Mouse (Mus musculus) duodenum, adult 2 months (tissue): ENCODE results near the gene Kmt2b. TPM values are rescaled to one million over a fixed set of nuclear protein-coding genes. Genes with fewer than 3 reads are reported as not detected.

ENCODE experiments used
- polyA plus RNA-seq: library from polyadenylated mRNA; depleted of rRNA; stranded (reverse); fragments of >200 nt; gene quantifications from 2 replicates; pipeline ENCODE4 v1.2.3, GENCODE M21; 2012; ENCODE audit warnings: low replicate concordance; rRNA removed

The Kmt2b gene
- polyA plus RNA-seq = 31.9 and 38.5 TPM in 2 replicates

GRCm38 (mm10) chr7:30588676-30589434, at the start of gene Kmt2b:
TSS of gene Kmt2b (minus strand) at chr7:30588726.

DNA sequence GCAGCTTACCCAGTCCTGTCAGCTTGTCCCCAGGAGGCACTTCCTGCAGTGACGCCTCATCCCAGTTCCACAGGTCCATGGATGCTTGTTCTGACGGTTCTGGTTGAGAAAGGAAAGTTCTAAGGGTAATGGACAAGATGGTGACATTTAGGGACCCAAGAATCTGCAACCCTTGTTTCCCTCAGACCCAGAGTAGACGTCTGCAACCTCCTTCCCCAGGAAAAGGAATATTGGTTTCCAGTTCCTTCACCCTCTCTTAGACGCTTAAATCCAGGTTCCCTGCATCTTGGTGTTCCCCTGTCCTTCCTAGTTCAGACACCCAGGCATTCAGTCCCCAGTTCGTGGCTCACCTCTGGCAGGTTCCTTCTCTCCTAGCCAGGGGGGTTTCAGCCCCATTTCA, 47.2 kb upstream of the Kmt2b start, which contains the start of gene Etv2:
Gene Etv2, minus strand, starts transcription at position 101 of the 400 bp plus-strand sequence.

DNA sequence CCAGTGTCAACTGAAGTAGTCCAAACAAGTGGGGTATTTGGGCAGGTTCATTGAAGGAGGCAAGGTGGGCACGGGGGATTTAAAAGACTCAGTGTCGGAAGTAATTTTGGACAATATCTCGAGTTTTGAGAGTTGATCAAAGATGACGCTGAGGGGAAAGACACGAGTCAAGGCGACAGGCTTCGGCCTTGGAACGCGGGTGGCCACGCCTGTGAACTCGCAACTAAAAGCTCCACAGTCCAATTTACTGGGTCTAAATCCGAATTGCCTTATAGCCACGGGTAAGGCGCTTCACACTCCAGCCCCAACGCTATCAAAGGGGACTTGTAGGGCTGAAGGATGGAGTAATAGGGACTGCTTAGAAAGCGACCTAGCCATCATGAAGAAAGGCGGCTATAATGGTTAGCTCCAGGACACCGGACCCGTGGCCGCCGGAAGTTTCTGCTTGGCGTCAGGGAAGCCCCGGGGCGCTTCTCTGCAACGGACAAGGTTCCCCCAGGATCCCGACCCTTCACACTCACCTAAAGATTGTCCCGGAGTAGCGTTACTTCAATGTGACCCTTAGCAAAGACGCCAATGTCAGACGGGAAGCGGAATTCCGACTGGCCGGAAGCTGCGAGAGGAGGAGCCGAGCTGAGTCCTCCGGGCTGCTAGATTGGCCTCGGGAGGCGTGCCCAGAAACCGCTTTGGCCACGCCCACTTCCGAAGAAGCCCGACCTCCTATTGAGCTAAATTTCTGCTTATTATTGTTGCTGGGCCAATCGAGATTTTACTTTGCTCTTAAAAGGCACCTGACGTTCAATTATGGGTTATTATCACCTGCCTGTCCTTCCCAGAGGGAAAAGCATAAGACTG, 37.2 kb upstream of the Kmt2b start, which contains the start of gene Cox6b1:
Gene Cox6b1, minus strand, starts transcription at position 622 of the 855 bp plus-strand sequence.

GRCm38 (mm10) chr7:30612654-30613402, 24.3 kb upstream of the Kmt2b start, which contains the start of gene Upk1a:
TSS of gene Upk1a (minus strand) at chr7:30612847.

GRCm38 (mm10) chr7:30598786-30599185, 10.3 kb upstream of the Kmt2b start, which contains the start of gene Zbtb32:
TSS of gene Zbtb32 (minus strand) at chr7:30598909.

DNA sequence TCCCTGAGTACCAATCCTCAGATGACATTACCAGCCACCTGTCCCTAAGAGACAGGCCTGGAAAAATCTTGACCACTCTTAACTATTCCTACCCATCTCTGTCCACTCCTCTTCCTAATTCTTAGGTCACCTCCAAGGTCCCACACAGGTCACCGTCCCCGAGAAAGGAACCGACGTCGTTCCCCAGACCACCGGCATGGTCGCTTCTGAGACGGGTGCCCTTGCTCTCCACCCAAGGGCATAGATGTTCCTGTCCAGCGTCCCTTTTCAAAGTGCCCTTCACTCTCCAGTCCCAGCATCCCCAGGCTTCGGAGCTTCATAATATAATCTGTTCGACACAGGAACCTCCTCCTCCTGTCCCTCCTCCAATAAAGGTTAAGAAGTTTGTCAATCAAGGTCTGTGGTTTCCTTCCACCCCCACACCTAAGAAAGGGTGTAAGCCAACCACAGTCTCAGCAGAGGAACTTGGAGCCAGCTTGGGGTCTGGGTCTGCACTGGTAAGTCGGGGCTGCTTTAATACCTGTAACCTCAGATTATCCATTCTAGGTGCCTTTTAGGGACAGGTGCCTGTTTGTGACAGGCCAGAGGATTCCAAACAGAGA, 23.5 kb downstream of the Kmt2b start, which contains the start of gene Igflr1:
Gene Igflr1, plus strand, starts transcription at position 458 of the 602 bp plus-strand sequence.

GRCm38 (mm10) chr7:30563117-30563905, 25.2 kb downstream of the Kmt2b start, which contains the start of the genes U2af1l4, Gm49396 and Psenen:
TSS of gene U2af1l4 (plus strand) at chr7:30563301.
TSS of gene Gm49396 (plus strand) at chr7:30563344.
TSS of gene Psenen (minus strand) at chr7:30563627.

DNA sequence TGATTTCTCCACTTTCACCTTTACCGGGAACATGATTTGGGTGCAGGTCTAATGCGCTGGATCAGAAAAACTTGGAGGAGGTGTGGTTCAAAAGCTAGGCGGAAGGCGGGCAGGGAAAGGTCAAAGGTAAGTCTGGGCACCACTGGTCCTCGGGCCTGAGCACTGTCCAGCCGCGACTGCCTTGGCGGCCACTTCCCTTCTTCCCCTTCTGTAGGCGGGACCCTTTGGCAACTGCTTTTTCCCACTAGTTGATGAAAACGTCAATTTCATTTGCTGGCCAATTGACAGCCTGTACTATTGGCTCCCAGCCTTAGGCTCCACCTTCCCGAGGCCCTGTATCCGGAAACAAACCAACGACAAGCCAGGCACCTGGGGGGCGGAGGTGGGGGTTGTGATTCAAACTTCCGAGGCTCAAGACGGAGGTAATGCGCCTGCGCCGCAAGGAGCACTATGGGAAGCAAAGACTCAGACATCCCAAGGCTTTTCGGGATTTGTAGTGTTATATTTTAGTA, 29.0 kb downstream of the Kmt2b start, which contains the start of gene Lin37:
Gene Lin37, minus strand, starts transcription at position 396 of the 512 bp plus-strand sequence.

GRCm38 (mm10) chr7:30552102-30553020, 36.2 kb downstream of the Kmt2b start, which contains the start of the genes Hspb6 and Proser3:
TSS of gene Hspb6 (plus strand) at chr7:30552178.
TSS of gene Proser3 (minus strand) at chr7:30552299.

DNA sequence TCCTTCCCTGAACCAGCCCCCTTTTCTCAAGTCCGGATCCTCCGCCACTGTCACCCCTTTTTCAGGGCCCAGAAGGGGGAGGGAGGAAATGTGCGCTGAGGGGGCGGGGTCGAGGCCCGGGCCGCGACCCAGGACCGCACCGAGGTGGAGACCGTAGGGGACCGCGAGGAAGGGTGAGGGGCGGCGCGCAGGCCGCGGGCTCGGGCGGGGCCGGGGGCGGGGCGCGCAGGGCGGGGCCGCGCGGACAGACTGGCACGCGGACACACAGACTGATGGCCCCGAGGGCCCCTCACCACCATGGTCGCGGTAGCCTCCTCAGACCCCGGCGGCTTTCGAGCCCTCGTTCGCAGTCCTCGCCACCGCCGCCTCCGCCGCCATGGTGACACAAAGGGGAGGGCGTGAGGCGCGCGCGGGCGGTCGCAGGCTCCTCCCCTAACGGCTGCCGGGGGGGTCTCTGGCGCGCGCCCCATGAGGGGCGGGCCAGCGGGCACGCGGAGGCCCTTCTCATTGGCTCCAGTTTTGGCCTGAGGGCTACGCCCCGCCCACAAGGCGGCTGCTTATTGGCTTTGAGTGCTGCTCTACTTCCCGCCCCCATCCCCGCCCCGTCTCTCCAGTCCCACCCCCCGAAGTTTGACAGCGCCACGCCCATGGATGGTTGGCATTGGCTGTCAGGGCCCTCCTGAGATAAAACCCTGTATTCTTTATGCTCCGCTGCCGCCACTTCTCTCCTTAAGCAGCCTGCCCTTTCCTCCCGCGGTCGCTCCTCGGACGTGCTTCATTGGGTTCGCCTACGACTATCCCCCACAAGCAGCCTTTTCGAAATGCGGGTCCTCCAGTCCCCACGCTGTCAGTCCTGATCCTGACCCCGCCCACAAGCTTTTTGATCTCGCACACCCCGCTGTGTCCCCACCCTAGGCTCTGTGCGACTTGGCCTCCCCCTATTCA, 53.6 kb downstream of the Kmt2b start, which contains the start of gene Arhgap33:
Gene Arhgap33, minus strand, starts transcription at position 428 of the 945 bp plus-strand sequence.

Other genes starting within 250 kb of the Kmt2b start
- 27.9 and 30.8 TPM in 2 replicates for gene Lrfn3, start 226.0 kb downstream of the Kmt2b start, polyA plus RNA-seq
- gene Tyrobp, start 175.0 kb downstream of the Kmt2b start, polyA plus RNA-seq = 49.1 and 124 TPM in 2 replicates
- gene Hcst, start 168.9 kb downstream of the Kmt2b start, polyA plus RNA-seq = 11.5 and 53.7 TPM in 2 replicates
- gene Nfkbid, start 167.0 kb downstream of the Kmt2b start, polyA plus RNA-seq = 5.3 and 8.6 TPM in 2 replicates
- 24.5 and 168 TPM in 2 replicates for gene Aplp1, start 143.2 kb downstream of the Kmt2b start, polyA plus RNA-seq
- gene Kirrel2, start 131.0 kb downstream of the Kmt2b start, polyA plus RNA-seq = 0.39 TPM in 1 of 2 replicates, not detected in the other
- gene Nphs1, start 130.4 kb downstream of the Kmt2b start, polyA plus RNA-seq = 2.5 TPM in 1 of 2 replicates, not detected in the other
- gene Prodh2, start 95.1 kb downstream of the Kmt2b start, polyA plus RNA-seq = 2.3 and 37.6 TPM in 2 replicates
- gene Arhgap33, start 53.7 kb downstream of the Kmt2b start, polyA plus RNA-seq = 10.8 and 15.1 TPM in 2 replicates
- gene Hspb6, start 36.5 kb downstream of the Kmt2b start, polyA plus RNA-seq = 56.3 and 114 TPM in 2 replicates
- gene Proser3, start 36.4 kb downstream of the Kmt2b start, polyA plus RNA-seq = 3.6 and 5.5 TPM in 2 replicates
- gene Lin37, start 28.9 kb downstream of the Kmt2b start, polyA plus RNA-seq = 28.6 and 40.9 TPM in 2 replicates
- 56.6 and 64.2 TPM in 2 replicates for gene U2af1l4, start 25.4 kb downstream of the Kmt2b start, polyA plus RNA-seq
- 0.55 and 1.2 TPM in 2 replicates for gene Gm49396, start 25.4 kb downstream of the Kmt2b start, polyA plus RNA-seq
- 105 and 155 TPM in 2 replicates for gene Psenen, start 25.1 kb downstream of the Kmt2b start, polyA plus RNA-seq
- 12.6 and 14.4 TPM in 2 replicates for gene Igflr1, start 23.3 kb downstream of the Kmt2b start, polyA plus RNA-seq
- 2.3 and 3.2 TPM in 2 replicates for gene Zbtb32, start 10.2 kb upstream of the Kmt2b start, polyA plus RNA-seq
- gene Upk1a, start 24.1 kb upstream of the Kmt2b start, polyA plus RNA-seq = 1.1 and 3.8 TPM in 2 replicates
- gene Cox6b1, start 37.4 kb upstream of the Kmt2b start, polyA plus RNA-seq = 382 and 584 TPM in 2 replicates
- not detected in 2 replicates for gene Etv2, start 47.1 kb upstream of the Kmt2b start, polyA plus RNA-seq
- 73.7 and 104 TPM in 2 replicates for gene Rbm42, start 61.6 kb upstream of the Kmt2b start, polyA plus RNA-seq
- gene Haus5, start 76.3 kb upstream of the Kmt2b start, polyA plus RNA-seq = 4.7 and 7.0 TPM in 2 replicates
- not detected in 2 replicates for gene Pmis2, start 82.9 kb upstream of the Kmt2b start, polyA plus RNA-seq
- 10.2 and 19.1 TPM in 2 replicates for gene 2200002J24Rik, start 110.2 kb upstream of the Kmt2b start, polyA plus RNA-seq
- 0.88 and 2.5 TPM in 2 replicates for gene Atp4a, start 123.5 kb upstream of the Kmt2b start, polyA plus RNA-seq
- 237 and 269 TPM in 2 replicates for gene Tmem147, start 140.8 kb upstream of the Kmt2b start, polyA plus RNA-seq
- not detected in 2 replicates for gene Gapdhs, start 155.0 kb upstream of the Kmt2b start, polyA plus RNA-seq
- 0.18 and 0.44 TPM in 2 replicates for gene Sbsn, start 162.7 kb upstream of the Kmt2b start, polyA plus RNA-seq
- 1.8 and 2.2 TPM in 2 replicates for gene Dmkn, start 175.0 kb upstream of the Kmt2b start, polyA plus RNA-seq
- not detected in 2 replicates for gene Krtdap, start 199.2 kb upstream of the Kmt2b start, polyA plus RNA-seq
- gene Ffar2, start 235.0 kb upstream of the Kmt2b start, polyA plus RNA-seq = 13.3 and 15.3 TPM in 2 replicates